Mouse (Mus musculus) CH12.LX (cell line): ENCODE results near the gene Stk32c. TPM values are rescaled to one million over a fixed set of nuclear protein-coding genes. Genes with fewer than 3 reads are reported as not detected.

Experiments used
- DNase-seq: peaks from one replicate; pipeline ENCODE4 v3.0.0-alpha.2; 2013; ENCODE audit errors: extremely low read depth
- H3K27ac ChIP-seq: 2 replicates; pipeline ENCODE4 v1.5.1; 2012; ENCODE audit warnings: low read depth, mild to moderate bottlenecking, control low read depth, moderate library complexity; ENCODE audit not compliant: insufficient read depth
- H3K27me3 ChIP-seq: replicated peaks from 2 replicates; pipeline ENCODE3; 2012; ENCODE audit warnings: inconsistent platforms
- H3K36me3 ChIP-seq, 2 experiments: replicated peaks in 1 of 2; 2 replicates each; pipeline versions ENCODE3 to v1.6.1; 2012; ENCODE audit warnings: inconsistent platforms in 1 of 2, low read length in 1 of 2, mild to moderate bottlenecking in 1 of 2, mixed read lengths in 1 of 2, moderate library complexity in 1 of 2; ENCODE audit not compliant: control insufficient read depth in 1 of 2, insufficient read depth in 1 of 2
- H3K4me1 ChIP-seq, 2 experiments: 2 replicates each; pipeline ENCODE4 v1.6.1; 2012; ENCODE audit warnings: inconsistent platforms in 1 of 2, moderate library complexity in 1 of 2; ENCODE audit not compliant: insufficient read depth in 2 of 2, control insufficient read depth in 1 of 2
- H3K4me2 ChIP-seq: 2 replicates; pipeline ENCODE4 v1.6.1; 2012; ENCODE audit warnings: low read depth, mild to moderate bottlenecking, control low read depth; ENCODE audit not compliant: poor library complexity, insufficient read depth, severe bottlenecking
- H3K4me3 ChIP-seq, 3 experiments: fragments of 150-350 bp in 1 of 3; sonication (generic) in 1 of 3; replicated peaks in 1 of 3; 2 replicates each; pipeline versions ENCODE3 to v1.5.1; 2011 to 2012; ENCODE audit warnings: low read depth in 2 of 3, low read length in 2 of 3, mild to moderate bottlenecking in 2 of 3, moderate library complexity in 2 of 3, control low read depth in 1 of 3, improper control_type of control experiment in 1 of 3, inconsistent platforms in 1 of 3, mixed read lengths in 1 of 3; ENCODE audit not compliant: poor library complexity in 1 of 3
- H3K79me2 ChIP-seq: replicated peaks from 2 replicates; pipeline ENCODE4 v1.6.1; 2012; ENCODE audit warnings: mild to moderate bottlenecking, moderate library complexity; ENCODE audit not compliant: control insufficient read depth, poor library complexity, insufficient read depth, severe bottlenecking; ENCODE audit errors: extremely low read depth
- H3K9ac ChIP-seq: 2 replicates; pipeline ENCODE4 v1.6.1; 2012; ENCODE audit warnings: low read depth, mild to moderate bottlenecking, control low read depth, moderate library complexity; ENCODE audit not compliant: insufficient read depth
- H3K9me3 ChIP-seq: replicated peaks from 2 replicates; pipeline ENCODE3; 2012; ENCODE audit warnings: low read length, inconsistent platforms, mixed read lengths
- BHLHE40 ChIP-seq: IDR thresholded peaks from 2 replicates; pipeline ENCODE4 v1.6.1; 2011; ENCODE audit warnings: mild to moderate bottlenecking, low read depth, low read length, improper control_type of control experiment
- HCFC1 ChIP-seq: IDR thresholded peaks from 2 replicates; pipeline ENCODE4 v1.6.1; 2012; ENCODE audit warnings: low read depth, mild to moderate bottlenecking, inconsistent platforms, low read length, improper control_type of control experiment
- JUND ChIP-seq: conservative IDR thresholded peaks from 2 replicates; pipeline ENCODE4 v1.6.1; 2011; ENCODE audit warnings: low read depth, low read length, improper control_type of control experiment
- MAZ ChIP-seq: IDR thresholded peaks from 2 replicates; pipeline ENCODE4 v1.6.1; 2012; ENCODE audit warnings: low read depth, mild to moderate bottlenecking, inconsistent platforms, low read length, improper control_type of control experiment, moderate library complexity
- MYC ChIP-seq: IDR thresholded peaks from 2 replicates; pipeline ENCODE4 v1.6.1; 2011; ENCODE audit warnings: low read depth, mild to moderate bottlenecking, improper control_type of control experiment, low read length
- UBTF ChIP-seq: IDR thresholded peaks from 2 replicates; pipeline ENCODE4 v1.6.1; 2012; ENCODE audit warnings: low read depth, mild to moderate bottlenecking, inconsistent platforms, low read length, improper control_type of control experiment, moderate library complexity
- USF1 ChIP-seq: IDR thresholded peaks from 2 replicates; pipeline ENCODE4 v1.6.1; 2014; ENCODE audit warnings: low read depth, mild to moderate bottlenecking, inconsistent platforms, low read length, improper control_type of control experiment
- ZC3H11A ChIP-seq: IDR thresholded peaks from 2 replicates; pipeline ENCODE4 v1.6.1; 2012; ENCODE audit warnings: low read depth, mild to moderate bottlenecking, inconsistent platforms, low read length, improper control_type of control experiment
- ZKSCAN1 ChIP-seq: IDR thresholded peaks from 2 replicates; pipeline ENCODE4 v1.6.1; 2012; ENCODE audit warnings: low read depth, inconsistent platforms, low read length, improper control_type of control experiment, borderline replicate concordance
- ZMIZ1 ChIP-seq: IDR thresholded peaks from 2 replicates; pipeline ENCODE4 v1.6.1; 2012; ENCODE audit warnings: low read depth, mild to moderate bottlenecking, inconsistent platforms, low read length, improper control_type of control experiment
- dilution Hi-C: fragments of 300-500 bp; cut with MboI; formaldehyde crosslinking; loops from 2 replicates; pipeline ENCODE4 v1.14.3; 2020; ENCODE audit warnings: low sequenced_read_pairs; ENCODE audit not compliant: extremely low pct_unique_long_range_greater_than_20kb, extremely low pct_ligation_motif_present
- in situ Hi-C: fragments of 300-500 bp; cut with MboI; formaldehyde crosslinking; loops from 3 replicates; pipeline ENCODE4 v1.14.3; 2019; ENCODE audit warnings: low sequenced_read_pairs, low pct_ligation_motif_present, low pct_unique_long_range_greater_than_20kb, mixed read lengths
- polyA plus RNA-seq: library from polyadenylated mRNA; unstranded; fragments of >175 nt; gene quantifications from 2 replicates; pipeline ENCODE4 v1.2.1, GENCODE M21; 2012; ENCODE audit warnings: low read depth; ENCODE audit not compliant: insufficient read length
- total RNA-seq, 2 experiments: library from RNA; depleted of rRNA; stranded (reverse); fragments of 300-350 nt in 1 of 2; fragments of >200 nt in 1 of 2; gene quantifications; 2 replicates each; pipeline ENCODE4 v1.2.3; 2012 to 2014

Stk32c gene
- total and polyA plus RNA-seq, 3 experiments: not detected

- dilution Hi-C loops (no loop called here), in situ Hi-C loops (no loop called here)
- Histone ChIP-seq H3K79me2 (no peaks in the 10 kb centered on the region), H3K4me1 (no peaks in the 10 kb centered on the region), H3K27me3 (peaks cover 97% of the 10 kb centered on the region), H3K27ac (no peak overlapping the region), H3K9me3 (no peaks in the 10 kb centered on the region), H3K9ac (no peak overlapping the region), H3K4me2 (no peak overlapping the region), H3K4me3 (no peak overlapping the region), H3K36me3 (no peaks in the 10 kb centered on the region)
- TF ChIP-seq ZMIZ1 (no peak), ZC3H11A (no peak), UBTF (no peak)
- no peak for DNase-seq
Observed at GRCm38 (mm10) chr7:139093124-139093523, 120.0 kb downstream of the Stk32c start.

GRCm38 (mm10) chr7:139092676-139093075 lies 120.4 kb downstream of the Stk32c start:
- H3K4me2 ChIP-seq: no peak overlapping the region
- in situ Hi-C loops (no loop called here), dilution Hi-C loops (no loop called here)
- no peaks in the 10 kb centered on the region for H3K36me3 ChIP-seq
- H3K27me3 ChIP-seq: peaks cover 97% of the 10 kb centered on the region
- H3K27ac ChIP-seq: no peak overlapping the region
- H3K9me3 ChIP-seq: no peaks in the 10 kb centered on the region
- H3K9ac ChIP-seq: no peak overlapping the region
- H3K4me1 ChIP-seq: no peaks in the 10 kb centered on the region
- no peak overlapping the region for H3K4me3 ChIP-seq
- DNase-seq: no peak
- no peaks in the 10 kb centered on the region for H3K79me2 ChIP-seq
- TF ChIP-seq ZKSCAN1: no peak
- no peak for TF ChIP-seq USF1
- TF ChIP-seq MAZ: no peak
- TF ChIP-seq BHLHE40: no peak
- no peak for TF ChIP-seq HCFC1
- no peak for TF ChIP-seq MYC
- TF ChIP-seq, all 38 proteins: peak for 0

GRCm38 (mm10) chr7:139091681-139092080 lies 121.4 kb downstream of the Stk32c start:
- in situ Hi-C loops (no loop called here), dilution Hi-C loops (no loop called here)
- H3K27ac ChIP-seq: no peak overlapping the region
- no peak overlapping the region for H3K4me3 ChIP-seq
- no peaks in the 10 kb centered on the region for H3K79me2 ChIP-seq
- no peak overlapping the region for H3K4me2 ChIP-seq
- H3K9me3 ChIP-seq: no peaks in the 10 kb centered on the region
- H3K36me3 ChIP-seq: no peaks in the 10 kb centered on the region
- H3K9ac ChIP-seq: no peak overlapping the region
- H3K4me1 ChIP-seq: no peaks in the 10 kb centered on the region
- H3K27me3 ChIP-seq: peaks cover 95% of the 10 kb centered on the region
- TF ChIP-seq JUND (no peak), MYC (no peak)
- DNase-seq: no peak
